Mouse (Mus musculus): ENCODE measurements around the gene Myog. TPM values are rescaled to one million over a fixed set of nuclear protein-coding genes. Genes with fewer than 3 reads are reported as not detected.
A peak's percentile ranks its signal among the peaks of the same experiment; 100 is the strongest.

Myog gene
- total and polyA plus RNA-seq, 3 experiments, result not detected

DNA sequence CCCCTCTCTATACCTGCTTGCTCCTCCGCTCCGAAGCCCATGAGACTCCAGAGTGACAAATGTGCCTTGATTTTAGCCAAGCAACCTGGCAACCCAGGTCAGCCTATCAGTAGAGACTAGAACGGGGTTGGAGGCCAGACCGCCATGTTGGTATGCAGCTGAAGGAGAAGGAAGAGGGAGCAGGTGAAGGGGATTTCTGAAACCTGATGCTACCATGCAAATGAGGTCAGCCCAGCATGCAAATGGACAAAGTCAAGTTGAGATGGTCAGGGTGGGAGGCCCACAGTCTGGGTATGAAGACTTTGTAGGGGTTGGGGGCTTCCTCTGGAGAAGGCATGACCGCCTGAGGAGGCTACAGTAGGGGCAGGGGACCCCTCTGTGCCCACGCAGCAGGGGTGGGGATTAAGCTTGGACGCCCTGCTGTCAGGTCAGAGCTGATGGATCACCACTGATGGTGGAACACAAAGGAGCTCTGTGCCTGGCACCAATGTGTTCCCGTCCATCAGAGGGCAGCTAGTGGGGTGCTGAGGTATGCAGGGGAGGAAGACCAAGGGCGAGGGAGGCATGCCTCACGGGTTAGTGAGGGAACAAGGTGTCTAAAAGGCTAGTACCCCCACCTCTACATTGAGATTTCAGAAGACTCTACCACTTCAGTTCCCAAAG lies 4.2 kb upstream of the Myog start:
- no peak for DNase-seq

- peak; percentile 30 for DNase-seq
Observed at GRCm38 (mm10) chr1:134288239-134288638, 1.6 kb upstream of the Myog start.

GRCm38 (mm10) chr1:134290300-134290699 lies 511 bp downstream of the Myog start:
- DNase-seq, result no peak

- DNase-seq, result no peak
Observed at GRCm38 (mm10) chr1:134290909-134291308, 1.1 kb downstream of the Myog start.

DNA sequence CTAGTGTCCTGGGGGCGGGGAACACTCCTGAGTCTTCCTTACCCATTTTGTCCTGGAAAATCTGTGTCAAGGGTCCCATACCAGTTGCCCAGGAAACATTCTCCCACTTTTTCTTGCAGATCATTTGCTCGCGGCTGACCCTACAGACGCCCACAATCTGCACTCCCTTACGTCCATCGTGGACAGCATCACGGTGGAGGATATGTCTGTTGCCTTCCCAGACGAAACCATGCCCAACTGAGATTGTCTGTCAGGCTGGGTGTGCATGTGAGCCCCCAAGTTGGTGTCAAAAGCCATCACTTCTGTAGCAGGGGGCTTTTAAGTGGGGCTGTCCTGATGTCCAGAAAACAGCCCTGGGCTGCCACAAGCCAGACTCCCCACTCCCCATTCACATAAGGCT lies 1.8 kb downstream of the Myog start:
- DNase-seq, result no peak

DNA sequence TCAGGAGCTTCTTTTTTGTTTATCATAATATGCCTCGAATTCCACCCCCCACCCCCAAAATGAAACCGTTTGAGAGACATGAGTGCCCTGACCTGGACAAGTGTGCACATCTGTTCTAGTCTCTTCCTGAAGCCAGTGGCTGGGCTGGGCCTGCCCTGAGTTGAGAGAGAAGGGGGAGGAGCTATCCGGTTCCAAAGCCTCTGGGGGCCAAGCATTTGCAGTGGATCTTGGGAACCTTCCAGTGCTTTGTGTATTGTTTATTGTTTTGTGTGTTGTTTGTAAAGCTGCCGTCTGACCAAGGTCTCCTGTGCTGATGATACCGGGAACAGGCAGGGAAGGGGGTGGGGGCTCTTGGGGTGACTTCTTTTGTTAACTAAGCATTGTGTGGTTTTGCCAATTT lies 2.3 kb downstream of the Myog start:
- DNase-seq, result no peak

- no peak for DNase-seq
Observed at GRCm38 (mm10) chr1:134292601-134293000, 2.8 kb downstream of the Myog start.

- no peak for DNase-seq
Observed at GRCm38 (mm10) chr1:134293276-134293675, 3.5 kb downstream of the Myog start.

GRCm38 (mm10) chr1:134293738-134294604 lies 4.2 kb downstream of the Myog start:
- DNase-seq, result peak; percentile 65

DNA sequence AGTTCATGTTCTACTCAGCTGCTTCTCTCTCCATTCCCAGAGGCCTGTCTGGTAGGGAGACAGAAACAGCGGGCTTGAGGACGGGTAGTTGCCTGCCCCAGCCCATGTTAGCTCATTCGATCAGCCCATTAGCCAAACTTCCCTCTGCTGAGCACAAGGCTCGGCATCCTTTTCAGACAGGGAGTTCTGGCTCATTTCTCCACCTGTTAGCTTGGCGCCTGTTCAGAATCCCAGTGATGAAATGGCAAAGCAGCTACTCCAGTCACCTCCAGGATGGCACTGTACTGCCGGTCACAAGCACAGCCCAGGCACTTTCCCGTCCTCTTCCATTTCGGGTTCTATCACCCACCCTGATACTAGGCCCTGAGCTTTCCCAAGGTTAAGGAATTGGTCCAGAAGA lies 7.5 kb downstream of the Myog start:
- DNase-seq, result no peak

DNA sequence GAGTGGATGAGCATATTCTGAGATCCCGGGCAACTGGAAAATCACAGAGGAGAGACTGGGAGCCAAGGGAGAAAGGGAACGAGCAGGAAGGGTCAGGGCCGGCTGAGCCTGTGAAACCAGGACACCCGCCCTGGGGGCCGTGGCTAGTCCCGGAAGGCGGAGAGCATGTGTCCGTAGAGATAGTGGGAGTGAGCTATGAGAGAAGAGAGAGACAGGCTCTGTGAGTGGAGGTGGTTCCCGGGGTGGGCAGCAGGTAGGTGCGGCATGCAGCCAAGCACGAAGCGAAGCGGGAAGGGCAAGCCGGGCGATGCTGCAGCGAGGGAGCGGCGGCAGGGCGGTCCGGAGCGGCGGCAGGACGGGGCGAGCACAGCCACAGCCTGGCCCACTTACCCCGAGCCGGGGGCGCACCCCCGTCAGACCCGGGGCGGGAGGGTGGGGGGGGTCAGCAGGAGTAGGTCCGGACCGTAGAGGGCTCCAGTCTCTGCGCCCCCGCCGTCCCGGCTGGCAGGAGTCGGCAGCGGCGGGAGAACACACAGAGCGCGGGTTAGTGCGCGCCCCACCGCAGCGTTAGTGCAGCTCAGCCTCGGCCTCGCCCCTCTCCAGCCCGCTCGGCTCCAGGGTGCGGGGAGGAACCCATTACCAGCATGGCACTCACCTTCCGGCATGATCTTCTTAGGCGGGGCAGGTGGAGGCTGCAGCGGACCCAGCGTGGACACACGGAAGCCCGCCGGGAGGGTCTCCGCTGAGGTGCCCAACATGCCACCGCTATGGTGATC lies 9.0 kb downstream of the Myog start:
- peak; percentile 54 for DNase-seq

GRCm38 (mm10) chr1:134302568-134303238 lies 12.9 kb downstream of the Myog start:
- peak; percentile 50 for DNase-seq

- DNase-seq, result no peak
Observed at GRCm38 (mm10) chr1:134304940-134305339, 15.2 kb downstream of the Myog start.

- DNase-seq, result no peak
Observed at GRCm38 (mm10) chr1:134307409-134307808, 17.6 kb downstream of the Myog start.

DNA sequence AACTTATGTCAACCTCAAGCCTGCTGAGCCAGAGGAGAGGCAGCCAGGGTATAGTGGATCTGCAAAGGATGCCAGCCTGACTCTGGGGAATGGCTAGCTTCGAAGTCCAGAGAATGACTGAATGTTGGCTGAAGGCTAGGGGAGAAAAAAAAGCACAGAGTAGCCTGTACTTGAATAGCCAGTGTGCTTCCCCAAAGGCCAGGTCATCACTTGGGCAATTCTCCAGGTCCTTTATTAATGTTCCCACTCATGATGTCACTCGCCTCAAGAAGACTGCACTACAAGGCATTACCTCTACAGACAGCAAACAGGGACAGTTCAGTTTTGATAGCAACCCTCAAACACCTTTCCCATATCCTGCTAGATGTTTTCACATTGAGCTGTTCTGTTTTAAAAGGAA lies 20.5 kb downstream of the Myog start:
- DNase-seq, result peak; percentile 70

DNA sequence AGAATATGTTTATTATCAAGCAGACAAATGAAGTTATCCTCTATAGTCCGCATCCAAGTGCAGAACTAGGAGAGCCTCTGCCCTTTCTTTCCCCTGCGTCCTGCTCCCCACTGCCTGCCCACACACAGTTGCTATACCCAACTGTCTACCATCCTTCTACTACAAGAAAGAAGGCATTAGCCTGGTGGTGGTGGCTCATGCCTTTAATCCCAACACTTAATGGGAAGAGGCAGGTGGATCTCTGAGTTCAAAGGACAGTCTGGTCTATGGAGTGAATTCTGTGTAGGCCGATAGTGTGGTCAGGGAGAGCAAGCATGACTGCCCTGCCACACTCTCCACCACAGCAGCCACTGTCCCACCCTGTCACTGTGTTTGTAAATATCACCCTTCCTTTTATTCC lies 20.9 kb downstream of the Myog start:
- no peak for DNase-seq

DNA sequence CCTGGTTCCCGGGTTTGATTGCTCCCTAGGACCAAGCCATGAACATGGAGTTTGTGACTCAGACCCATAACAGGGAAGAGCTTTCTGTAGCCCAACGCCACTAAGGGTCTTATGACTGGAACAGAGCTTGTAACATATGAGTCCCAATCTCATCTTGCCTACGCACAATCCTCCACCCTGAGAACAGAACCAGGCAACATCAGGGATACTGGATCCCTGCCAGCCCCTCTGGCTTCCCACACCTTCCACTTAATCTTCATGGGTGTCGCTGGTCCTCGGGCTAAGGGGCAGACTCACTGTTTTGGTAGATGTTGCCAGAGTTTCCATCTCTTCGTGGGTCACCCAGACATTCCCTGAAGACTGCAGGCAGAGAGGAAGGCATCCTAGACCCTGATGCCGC lies 22.0 kb downstream of the Myog start:
- no peak for DNase-seq

DNA sequence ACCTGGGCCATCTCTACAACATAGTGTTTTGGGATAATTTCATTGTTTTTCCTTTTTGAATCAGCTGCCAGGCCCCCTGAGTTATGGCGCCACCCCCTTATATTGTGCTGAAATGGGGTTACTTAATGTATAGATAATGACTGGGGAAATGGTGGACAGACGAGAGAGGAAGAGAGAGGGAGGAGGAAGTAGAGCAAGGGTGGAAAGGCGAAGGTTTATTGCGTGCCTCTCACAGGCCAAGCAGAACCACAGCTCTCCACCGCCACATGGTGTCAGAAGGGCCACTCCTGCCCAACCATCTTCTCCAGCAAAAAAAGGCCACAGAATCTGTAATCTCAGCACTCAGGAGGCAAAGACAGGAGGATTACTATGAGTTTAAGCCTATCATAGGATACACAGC lies 25.4 kb downstream of the Myog start:
- DNase-seq, result no peak

DNA sequence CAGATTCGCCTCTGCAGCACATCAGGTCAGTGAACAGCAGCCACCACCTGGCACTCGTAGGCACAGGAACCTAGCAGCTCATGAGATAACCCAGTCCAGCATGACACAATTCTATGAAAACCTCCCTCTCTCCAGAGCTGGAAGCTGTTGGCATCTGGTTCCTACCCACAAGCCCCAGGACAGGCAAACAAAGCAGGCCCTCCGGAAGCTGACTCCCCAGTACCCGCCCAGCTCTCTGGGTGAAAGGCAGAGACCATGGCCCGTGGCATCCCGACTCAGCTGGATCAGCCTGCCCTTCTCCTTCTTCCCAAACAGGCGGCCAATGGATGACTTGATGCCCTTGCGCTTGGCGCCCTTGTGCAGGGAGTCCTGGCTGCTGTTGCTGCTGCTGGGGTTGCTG lies 26.6 kb downstream of the Myog start:
- DNase-seq, result no peak

DNA sequence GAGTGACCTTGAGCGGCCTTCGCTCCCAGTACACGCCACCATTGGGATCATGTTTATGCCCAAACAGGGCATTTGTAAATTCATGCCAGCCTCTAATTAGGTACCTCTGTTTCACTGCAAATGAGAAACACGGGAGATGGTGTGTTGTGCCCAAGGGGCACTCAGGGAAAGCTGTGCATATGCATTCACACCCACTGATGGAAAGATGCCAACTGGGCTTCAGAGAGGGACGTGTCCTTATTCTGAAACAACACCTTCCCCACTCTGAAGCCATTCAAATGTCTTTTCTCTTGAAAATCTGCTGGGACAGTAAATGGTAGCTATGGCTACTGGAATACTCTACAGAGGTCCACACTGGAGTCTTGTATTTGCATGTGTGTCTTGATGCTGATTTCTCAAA lies 28.5 kb downstream of the Myog start:
- no peak for DNase-seq

- DNase-seq, result no peak
Observed at GRCm38 (mm10) chr1:134320691-134321301, 31.0 kb downstream of the Myog start.

DNA sequence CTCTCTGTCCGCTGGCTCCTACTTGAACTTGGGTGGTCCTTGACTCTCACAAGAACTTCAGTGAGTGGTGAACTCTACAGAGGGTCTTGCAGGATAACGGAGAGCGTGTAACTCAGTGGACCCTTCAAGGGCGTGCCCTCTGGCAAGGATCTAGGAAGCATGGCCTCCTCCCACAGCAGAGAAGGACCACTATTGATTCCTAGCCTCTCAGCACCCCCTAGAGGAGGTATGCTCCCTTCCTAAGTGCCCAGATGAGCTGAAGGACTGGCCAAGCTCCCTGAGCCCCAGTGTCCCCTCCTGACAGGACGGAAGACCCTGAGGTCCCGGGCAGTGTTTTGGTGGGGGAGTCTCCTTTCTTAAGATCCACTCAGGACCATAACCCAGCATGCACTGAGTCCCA lies 32.8 kb downstream of the Myog start:
- DNase-seq, result peak; percentile 28

All from adrenal gland, adult 2 months (tissue).